Mouse (Mus musculus) myocyte (in vitro differentiated cells): ENCODE data around the gene Dusp27. TPM values are rescaled to one million over a fixed set of nuclear protein-coding genes. Genes with fewer than 3 reads are reported as not detected.
A peak's percentile ranks its signal among the peaks of the same experiment; 100 is the strongest.

Source experiments
- H3K27me3 ChIP-seq: one replicate; pipeline ENCODE4 v1.6.1; 2011; ENCODE audit not compliant: control insufficient read depth, insufficient read depth, insufficient read length
- H3K36me3 ChIP-seq: one replicate; pipeline ENCODE4 v1.6.1; 2011; ENCODE audit not compliant: control insufficient read depth, insufficient read depth
- H3K4me2 ChIP-seq: one replicate; pipeline ENCODE4 v1.6.1; 2011; ENCODE audit warnings: low read depth, control low read depth
- H3K4me3 ChIP-seq: one replicate; pipeline ENCODE4 v1.5.1; 2011; ENCODE audit warnings: mild to moderate bottlenecking, control low read depth, moderate library complexity
- H3K79me2 ChIP-seq: one replicate; pipeline ENCODE4 v1.6.1; 2011; ENCODE audit not compliant: control insufficient read depth, insufficient read depth
- H3ac ChIP-seq: one replicate; pipeline ENCODE4 v1.6.1; 2011; ENCODE audit not compliant: control insufficient read depth, insufficient read length
- CEBPB ChIP-seq: IDR thresholded peaks from 2 replicates; pipeline ENCODE4 v1.6.1; 2011; ENCODE audit warnings: mild to moderate bottlenecking, moderate library complexity; ENCODE audit not compliant: poor library complexity, insufficient read depth, severe bottlenecking
- E2F4 ChIP-seq: IDR thresholded peaks from one replicate; pipeline ENCODE4 v1.6.1; 2011; ENCODE audit warnings: mild to moderate bottlenecking, control low read depth, moderate library complexity; ENCODE audit not compliant: insufficient read depth
- MAX ChIP-seq: IDR thresholded peaks from one replicate; pipeline ENCODE4 v1.6.1; 2011; ENCODE audit warnings: low read depth, mild to moderate bottlenecking, control low read depth
- MYOD1 ChIP-seq, 3 experiments: IDR thresholded peaks; one replicate each; pipeline ENCODE4 v1.6.1; 2011; ENCODE audit warnings: control low read depth in 2 of 3, low read depth in 2 of 3, mild to moderate bottlenecking in 2 of 3, moderate library complexity in 1 of 3; ENCODE audit not compliant: insufficient read length in 2 of 3, control insufficient read depth in 1 of 3
- MYOG ChIP-seq, 3 experiments: IDR thresholded peaks; one replicate each; pipeline ENCODE4 v1.6.1; 2011; ENCODE audit warnings: control low read depth in 2 of 3, low read depth in 2 of 3, mild to moderate bottlenecking in 2 of 3; ENCODE audit not compliant: insufficient read length in 2 of 3, control insufficient read depth in 1 of 3, insufficient read depth in 1 of 3
- POLR2A ChIP-seq: IDR thresholded peaks from one replicate; pipeline ENCODE4 v1.6.1; 2011; ENCODE audit warnings: low read depth, mild to moderate bottlenecking, control low read depth, moderate library complexity; ENCODE audit not compliant: insufficient read length
- POLR2AphosphoS2 ChIP-seq: IDR thresholded peaks from one replicate; pipeline ENCODE4 v1.6.1; 2011; ENCODE audit warnings: low read depth, control low read depth; ENCODE audit not compliant: insufficient read length
- REST ChIP-seq: IDR thresholded peaks from one replicate; pipeline ENCODE4 v1.6.1; 2011; ENCODE audit warnings: mild to moderate bottlenecking, control low read depth, moderate library complexity; ENCODE audit not compliant: insufficient read depth, insufficient read length
- SRF ChIP-seq: IDR thresholded peaks from one replicate; pipeline ENCODE4 v1.6.1; 2011; ENCODE audit warnings: low read depth; ENCODE audit not compliant: control insufficient read depth, insufficient read length
- TCF12 ChIP-seq: IDR thresholded peaks from one replicate; pipeline ENCODE4 v1.6.1; 2011; ENCODE audit warnings: mild to moderate bottlenecking, control low read depth; ENCODE audit not compliant: poor library complexity, insufficient read depth, severe bottlenecking
- TCF3 ChIP-seq: IDR thresholded peaks from one replicate; pipeline ENCODE4 v1.6.1; 2011; ENCODE audit warnings: low read depth, control low read depth; ENCODE audit not compliant: insufficient read length
- USF1 ChIP-seq: IDR thresholded peaks from one replicate; pipeline ENCODE4 v1.6.1; 2011; ENCODE audit warnings: low read depth, mild to moderate bottlenecking, control low read depth, moderate library complexity
- polyA plus RNA-seq: library from polyadenylated mRNA; unstranded; fragments of >200 nt; fragmentation: generic; extraction: Trizol; gene quantifications from one replicate; pipeline ENCODE4 v1.2.1, GENCODE M21; 2012; ENCODE audit warnings: missing spikeins

The Dusp27 gene
- polyA plus RNA-seq, 1 experiment = 38.3 TPM

DNA sequence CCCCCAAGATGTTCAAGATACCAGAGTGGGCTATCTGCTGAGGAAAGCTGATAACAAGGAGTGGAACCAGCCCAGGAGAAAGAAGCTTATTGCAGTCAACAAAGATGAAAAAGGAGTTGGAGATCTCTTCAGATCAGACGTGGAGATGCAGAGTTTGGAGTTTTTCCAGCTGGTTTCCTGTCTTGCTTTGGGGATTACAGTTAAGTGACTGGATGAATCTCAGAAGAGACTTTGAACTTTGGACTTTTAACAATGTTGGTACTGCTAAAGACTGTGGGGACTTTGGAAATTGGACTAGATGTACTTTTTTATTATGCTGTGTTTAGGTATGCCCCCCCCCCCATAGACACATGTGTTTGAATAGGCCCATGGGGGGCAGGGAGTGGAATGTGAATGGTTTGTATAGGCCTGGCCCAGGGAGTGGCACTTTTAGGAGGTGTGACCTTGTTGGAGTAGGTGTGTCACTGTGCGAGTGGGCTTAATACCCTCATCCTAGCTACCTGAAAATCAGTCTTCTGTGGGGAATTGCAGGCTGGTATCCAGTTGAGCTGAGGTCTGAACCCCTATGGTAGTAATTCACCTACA is 59.8 kb downstream of the Dusp27 start:
- H3K4me3 ChIP-seq = no peak overlapping the region
- H3K27me3 ChIP-seq = no peaks in the 10 kb centered on the region
- no peak overlapping the region for H3K4me2 ChIP-seq
- TF ChIP-seq MYOD1 (IDR thresholded peaks at IDR 0.05; ENCODE audit: control insufficient read depth in 1 of 3, insufficient read length in 2 of 3, low read depth in 2 of 3) (no peak), POLR2AphosphoS2 (no peak), CEBPB (no peak), TCF3 (no peak), SRF (no peak), POLR2A (no peak), TCF12 (no peak), USF1 (no peak), MYOG (IDR thresholded peaks at IDR 0.05; ENCODE audit: control insufficient read depth in 1 of 3, insufficient read depth in 1 of 3, insufficient read length in 2 of 3, low read depth in 2 of 3) (no peak), REST (no peak), E2F4 (no peak), MAX (no peak)
- no peaks in the 10 kb centered on the region for H3K79me2 ChIP-seq
- no peak overlapping the region for H3ac ChIP-seq
- no peaks in the 10 kb centered on the region for H3K36me3 ChIP-seq

DNA sequence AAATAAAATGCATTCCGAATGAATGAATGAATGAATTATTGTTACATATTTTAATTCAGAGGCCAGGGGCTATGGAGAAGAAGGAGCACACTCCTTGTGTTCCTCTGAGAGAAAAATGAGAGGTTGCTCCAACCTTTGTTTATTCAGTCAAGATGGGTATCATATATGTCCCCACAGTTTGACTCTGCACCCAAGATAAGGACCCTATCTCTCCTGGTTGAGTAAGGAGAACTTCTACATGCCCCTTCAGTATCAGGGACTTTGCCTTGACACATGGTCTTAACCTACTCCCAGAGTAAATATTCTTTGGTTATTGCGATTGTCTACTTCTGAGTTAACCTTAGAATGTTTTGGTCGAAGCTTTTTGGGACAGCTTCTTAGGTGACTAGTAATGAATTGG is 63.9 kb downstream of the Dusp27 start:
- TF ChIP-seq MYOG (IDR thresholded peaks at IDR 0.05; ENCODE audit: control insufficient read depth in 1 of 3, insufficient read depth in 1 of 3, insufficient read length in 2 of 3, low read depth in 2 of 3) = no peak
- TF ChIP-seq MAX = no peak
- no peak for TF ChIP-seq USF1
- TF ChIP-seq TCF12 = no peak
- no peak for TF ChIP-seq E2F4
- no peak for TF ChIP-seq SRF
- TF ChIP-seq CEBPB = no peak
- TF ChIP-seq REST = no peak
- TF ChIP-seq POLR2AphosphoS2 = no peak
- H3ac ChIP-seq = no peak overlapping the region
- no peaks in the 10 kb centered on the region for H3K36me3 ChIP-seq
- no peaks in the 10 kb centered on the region for H3K79me2 ChIP-seq
- no peaks in the 10 kb centered on the region for H3K27me3 ChIP-seq
- H3K4me2 ChIP-seq = no peak overlapping the region
- H3K4me3 ChIP-seq = no peak overlapping the region

DNA sequence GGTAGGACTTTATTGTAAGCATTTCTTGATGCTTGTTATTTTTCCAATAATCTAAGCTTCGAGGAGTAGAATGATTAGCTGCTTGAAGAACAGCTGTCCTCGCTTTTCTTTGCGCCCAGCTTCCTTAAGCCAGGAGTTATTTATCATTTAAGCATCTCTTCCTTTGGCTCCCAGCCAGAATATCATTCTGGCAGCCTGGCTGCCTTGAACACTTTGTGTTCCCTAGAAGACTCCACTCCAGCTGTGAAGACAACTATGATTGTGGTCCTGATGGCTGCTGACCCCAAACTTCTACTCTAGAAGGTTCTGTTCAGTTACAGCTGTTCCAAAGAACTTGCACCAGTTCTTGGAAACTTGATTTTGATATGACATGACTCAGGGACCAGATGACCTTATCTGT is 66.2 kb downstream of the Dusp27 start:
- no peak overlapping the region for H3K4me2 ChIP-seq
- TF ChIP-seq MYOD1 (IDR thresholded peaks at IDR 0.05; ENCODE audit: control insufficient read depth in 1 of 3, insufficient read length in 2 of 3, low read depth in 2 of 3) (no peak), MYOG (IDR thresholded peaks at IDR 0.05; ENCODE audit: control insufficient read depth in 1 of 3, insufficient read depth in 1 of 3, insufficient read length in 2 of 3, low read depth in 2 of 3) (no peak), POLR2A (no peak), POLR2AphosphoS2 (no peak), MAX (no peak), SRF (no peak), E2F4 (no peak), TCF3 (no peak), REST (no peak), TCF12 (no peak)
- no peaks in the 10 kb centered on the region for H3K36me3 ChIP-seq
- no peaks in the 10 kb centered on the region for H3K79me2 ChIP-seq
- H3K27me3 ChIP-seq = no peaks in the 10 kb centered on the region
- no peak overlapping the region for H3ac ChIP-seq
- no peak overlapping the region for H3K4me3 ChIP-seq

DNA sequence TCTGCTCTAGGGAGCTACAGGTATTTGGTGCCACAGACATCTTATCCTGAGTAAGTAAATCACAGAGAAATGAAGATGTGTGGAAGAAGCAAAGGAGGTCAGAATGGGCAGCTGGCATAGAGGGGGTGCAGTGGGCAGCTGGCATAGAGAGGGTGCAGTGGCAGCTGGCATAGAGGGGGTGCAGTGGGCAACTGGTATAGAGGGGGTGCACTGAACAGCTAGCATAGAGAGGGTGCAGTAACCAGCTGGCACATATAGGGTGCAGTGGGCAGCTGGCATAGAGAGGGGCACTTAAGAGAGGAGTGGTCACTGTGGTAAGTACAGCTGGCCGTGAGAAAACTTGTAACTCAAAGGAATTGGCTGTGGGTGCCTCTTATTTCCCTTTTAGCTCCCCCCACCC is 67.3 kb downstream of the Dusp27 start:
- Histone ChIP-seq H3ac (no peak overlapping the region), H3K27me3 (no peaks in the 10 kb centered on the region), H3K36me3 (no peaks in the 10 kb centered on the region), H3K4me2 (no peak overlapping the region), H3K4me3 (no peak overlapping the region), H3K79me2 (no peaks in the 10 kb centered on the region)
- TF ChIP-seq MYOG (IDR thresholded peaks at IDR 0.05; ENCODE audit: control insufficient read depth in 1 of 3, insufficient read depth in 1 of 3, insufficient read length in 2 of 3, low read depth in 2 of 3) = peak; percentile 6 to 93 (median 91)
- peak; percentile 90 for TF ChIP-seq TCF3
- peak in 2 of 3 experiments; percentile 85 to 91 for TF ChIP-seq MYOD1 (IDR thresholded peaks at IDR 0.05; ENCODE audit: control insufficient read depth in 1 of 3, insufficient read length in 2 of 3, low read depth in 2 of 3)
- no peak for TF ChIP-seq TCF12

DNA sequence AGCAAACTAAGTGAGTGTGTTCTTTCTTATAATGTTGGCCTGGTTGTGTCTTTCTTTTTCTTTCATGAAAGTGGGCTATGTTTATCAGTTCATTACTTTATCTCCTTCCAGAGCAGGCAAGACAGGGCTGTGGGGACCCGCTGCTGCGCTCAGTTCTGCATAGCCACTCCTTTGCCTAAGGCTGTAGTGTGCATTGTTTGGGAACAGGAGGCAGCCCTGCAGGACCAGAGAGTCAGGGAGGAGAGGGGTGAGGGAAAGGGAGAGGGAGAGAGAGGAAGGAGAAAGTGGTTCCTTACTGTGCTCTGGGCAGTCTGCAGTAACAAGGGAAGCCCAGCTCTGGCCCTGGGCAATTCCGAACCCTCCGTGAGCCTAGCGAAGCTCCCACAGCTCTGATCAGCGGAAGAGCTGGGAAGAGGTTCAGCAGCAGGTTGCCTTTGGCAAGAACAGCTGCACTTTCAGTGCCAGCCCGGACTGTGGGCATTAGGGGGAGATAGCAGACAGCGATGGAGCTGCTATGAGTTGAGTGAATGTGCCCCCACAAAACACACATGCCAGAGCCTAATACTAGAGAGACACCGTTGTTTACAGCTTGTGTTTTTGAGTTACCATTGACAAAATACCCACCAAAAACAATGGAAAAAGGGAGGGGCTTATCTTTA is 71.5 kb downstream of the Dusp27 start:
- Histone ChIP-seq H3K4me2 (no peak overlapping the region), H3K4me3 (no peak overlapping the region), H3K79me2 (no peaks in the 10 kb centered on the region), H3ac (no peak overlapping the region), H3K36me3 (no peaks in the 10 kb centered on the region), H3K27me3 (no peaks in the 10 kb centered on the region)
- TF ChIP-seq MYOD1 (IDR thresholded peaks at IDR 0.05; ENCODE audit: control insufficient read depth in 1 of 3, insufficient read length in 2 of 3, low read depth in 2 of 3) = peak in 2 of 3 experiments; percentile 10 to 14
- peak in 1 of 3 experiments; percentile 38 for TF ChIP-seq MYOG (IDR thresholded peaks at IDR 0.05; ENCODE audit: control insufficient read depth in 1 of 3, insufficient read depth in 1 of 3, insufficient read length in 2 of 3, low read depth in 2 of 3)
- no peak for TF ChIP-seq E2F4
